Mouse (Mus musculus) thymus, adult 2 months (tissue): ENCODE data around the gene Ikzf3. TPM values are rescaled to one million over a fixed set of nuclear protein-coding genes. Genes with fewer than 3 reads are reported as not detected.

Source experiments
- DNase-seq: peaks from one replicate; pipeline ENCODE4 v3.0.0; 2021
- H3K27ac ChIP-seq: fragments of 200-500 bp; 2 replicates; pipeline ENCODE4 v1.5.1; 2012; ENCODE audit warnings: low read length, control low read depth; ENCODE audit not compliant: control insufficient read depth, insufficient read depth
- H3K27me3 ChIP-seq: fragments of 200-500 bp; 2 replicates; pipeline ENCODE4 v1.6.1; 2012; ENCODE audit warnings: mild to moderate bottlenecking, low read length, moderate library complexity, mixed read lengths; ENCODE audit not compliant: control insufficient read depth, insufficient read depth
- H3K36me3 ChIP-seq: fragments of 200-500 bp; 2 replicates; pipeline ENCODE4 v1.6.1; 2012; ENCODE audit warnings: mild to moderate bottlenecking, low read length, moderate library complexity; ENCODE audit not compliant: control insufficient read depth, insufficient read depth
- H3K4me1 ChIP-seq: fragments of 200-500 bp; replicated peaks from 2 replicates; pipeline ENCODE4 v1.6.1; 2012; ENCODE audit warnings: low read length; ENCODE audit not compliant: control insufficient read depth, insufficient read depth
- H3K4me3 ChIP-seq: fragments of 200-500 bp; 2 replicates; pipeline ENCODE4 v1.5.1; 2012; ENCODE audit warnings: mild to moderate bottlenecking, low read length, control low read depth, moderate library complexity; ENCODE audit not compliant: control insufficient read depth, insufficient read depth
- CTCF ChIP-seq: fragments of 200-500 bp; IDR thresholded peaks from 2 replicates; pipeline ENCODE4 v1.5.1; 2012; ENCODE audit warnings: mild to moderate bottlenecking, control low read depth, low read length, moderate library complexity, borderline replicate concordance; ENCODE audit not compliant: control insufficient read depth, poor library complexity, insufficient read depth; ENCODE audit errors: extremely low read depth
- POLR2A ChIP-seq: fragments of 200-500 bp; IDR thresholded peaks from 2 replicates; pipeline ENCODE4 v1.6.1; 2012; ENCODE audit warnings: mild to moderate bottlenecking, low read length, control low read depth, moderate library complexity; ENCODE audit not compliant: control insufficient read depth, poor library complexity, insufficient read depth; ENCODE audit errors: extremely low read depth
- WGBS: fragments of 180-500 bp; shearing (Covaris S2); methylation state at CpG from one replicate; pipeline ENCODE4 v1.1.7; 2018; 5-methylcytosine and 5-hydroxymethylcytosine counted together
- polyA plus RNA-seq: library from polyadenylated mRNA; depleted of rRNA; stranded (reverse); fragments of >200 nt; gene quantifications from 2 replicates; pipeline ENCODE4 v1.2.3, GENCODE M21; 2012

Gene Ikzf3
- polyA plus RNA-seq, 1 experiment: 143 TPM

DNA sequence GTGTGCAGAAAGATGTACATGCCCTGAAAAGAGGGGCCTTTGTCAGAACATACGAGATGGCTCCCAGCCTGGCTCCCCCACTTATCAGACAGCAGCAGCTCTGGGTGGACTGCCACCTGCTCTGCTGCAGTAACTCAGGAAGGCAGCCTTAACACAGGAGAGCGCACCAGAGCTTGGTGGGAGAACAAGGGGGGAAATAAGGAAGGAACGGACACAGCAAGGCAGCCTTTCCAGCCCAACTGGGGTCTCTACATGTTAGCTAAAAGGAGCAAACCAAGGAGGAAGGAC, 37.4 kb upstream of the Ikzf3 start:
- no peak overlapping the region for H3K4me3 ChIP-seq
- H3K4me1 ChIP-seq: peaks cover 16% of the 10 kb centered on the region
- H3K27ac ChIP-seq: no peak overlapping the region
- no peaks in the 10 kb centered on the region for H3K27me3 ChIP-seq
- 97% methylated on average over 3 of the region's 3 CpGs for whole genome bisulfite sequencing
- H3K36me3 ChIP-seq: peaks cover 17% of the 10 kb centered on the region
- no peak for DNase-seq
- TF ChIP-seq CTCF: no peak
- TF ChIP-seq POLR2A: no peak

DNA sequence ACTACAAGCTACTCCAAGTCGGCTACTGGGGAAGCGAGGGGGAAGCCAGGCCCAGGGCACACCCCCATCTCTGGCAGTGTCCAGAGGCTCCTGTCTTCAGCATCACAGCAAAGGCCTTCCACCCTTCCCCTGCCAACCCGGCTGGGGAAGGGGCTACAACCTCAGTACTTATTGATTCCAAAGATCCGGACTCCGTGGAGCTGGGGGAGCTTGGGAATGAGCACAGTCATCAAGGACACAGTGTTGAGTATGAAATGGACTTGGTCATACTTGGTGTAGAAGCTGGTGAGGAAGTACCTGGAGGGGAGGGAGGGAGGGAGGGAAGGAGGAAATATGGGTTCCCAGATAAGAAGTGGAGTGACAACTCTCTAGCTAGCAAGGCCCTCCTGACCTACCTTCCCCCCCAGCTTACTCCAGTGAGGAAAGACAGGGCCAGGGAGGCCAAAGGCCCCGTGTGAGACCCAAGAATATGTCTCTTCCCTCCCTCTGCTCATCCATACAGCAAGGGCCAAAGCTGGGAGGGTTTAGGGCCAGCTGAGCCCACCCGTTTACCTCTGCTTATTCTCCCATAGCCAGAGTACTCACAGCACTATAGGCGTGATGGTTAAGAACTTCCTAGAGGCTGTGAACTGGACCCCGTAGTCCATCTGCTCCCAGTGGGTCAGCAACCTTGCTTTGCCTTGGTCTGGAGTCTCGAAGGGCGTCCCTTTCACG, 36.9 kb upstream of the Ikzf3 start:
- peaks cover 14% of the 10 kb centered on the region for H3K4me1 ChIP-seq
- H3K4me3 ChIP-seq: no peak overlapping the region
- 83% methylated on average over 12 of the region's 12 CpGs for WGBS
- peaks cover 17% of the 10 kb centered on the region for H3K36me3 ChIP-seq
- DNase-seq: no peak
- no peak for TF ChIP-seq CTCF
- TF ChIP-seq POLR2A: no peak
- H3K27ac ChIP-seq: no peak overlapping the region
- H3K27me3 ChIP-seq: no peaks in the 10 kb centered on the region

DNA sequence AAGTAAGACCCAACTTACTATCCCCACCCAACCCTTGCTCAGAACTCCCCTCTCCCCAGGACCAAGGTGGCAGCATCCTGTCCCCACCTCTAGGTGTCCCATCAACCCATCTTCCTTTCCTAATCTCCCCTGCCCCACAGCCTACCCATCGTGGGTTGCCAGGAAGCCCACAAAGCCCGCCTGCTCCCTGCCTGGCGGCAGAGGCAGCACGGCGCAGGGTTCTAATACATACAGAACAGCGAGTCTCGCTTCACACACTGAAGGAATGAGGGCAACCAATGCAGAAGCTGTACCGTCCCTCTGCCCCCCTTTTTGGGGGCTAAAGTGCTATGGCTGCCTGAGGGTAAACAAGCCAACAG, 36.2 kb upstream of the Ikzf3 start:
- H3K27ac ChIP-seq: no peak overlapping the region
- H3K27me3 ChIP-seq: no peaks in the 10 kb centered on the region
- no peak for TF ChIP-seq CTCF
- no peak for TF ChIP-seq POLR2A
- no peak for DNase-seq
- H3K36me3 ChIP-seq: peaks cover 17% of the 10 kb centered on the region
- H3K4me3 ChIP-seq: no peak overlapping the region
- peaks cover 11% of the 10 kb centered on the region for H3K4me1 ChIP-seq
- 58% methylated on average over 8 of the region's 8 CpGs for WGBS

DNA sequence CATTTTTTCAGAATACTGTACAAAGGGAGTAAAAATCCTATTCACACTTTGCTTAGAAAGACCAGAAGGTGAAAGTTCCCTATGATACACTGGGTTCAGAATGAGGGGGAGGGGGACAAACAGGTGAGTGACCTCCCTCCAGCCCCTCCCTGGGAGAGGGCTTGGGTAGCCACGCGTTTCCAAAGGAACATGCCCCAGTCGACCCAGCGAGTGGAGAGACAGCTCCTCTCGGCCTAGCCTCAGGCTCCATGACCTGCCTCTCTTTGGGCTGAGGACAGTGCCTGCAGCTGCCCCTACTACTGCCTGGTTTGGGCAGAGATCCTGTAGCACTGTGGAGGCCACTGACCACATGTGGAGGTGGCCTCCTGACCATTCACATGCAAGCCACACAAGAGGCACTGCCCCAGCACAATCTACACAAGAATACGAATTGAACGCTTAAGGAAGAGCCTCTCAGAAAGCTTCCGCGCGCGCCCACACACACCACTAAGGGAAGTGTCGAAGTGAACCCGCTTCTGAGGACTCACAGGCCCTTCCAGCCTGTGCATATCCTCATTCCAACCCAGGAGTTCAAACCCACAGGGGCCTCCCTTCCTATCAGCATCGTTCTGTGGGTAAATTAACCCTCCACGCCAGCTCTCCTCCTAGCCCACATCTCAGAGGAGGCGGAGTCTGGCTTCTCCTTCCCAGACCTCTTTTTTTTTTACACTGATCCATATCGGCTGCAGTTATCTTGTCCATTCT, 35.6 kb upstream of the Ikzf3 start:
- no peak for TF ChIP-seq POLR2A
- TF ChIP-seq CTCF: no peak
- Histone ChIP-seq H3K4me3 (no peak overlapping the region), H3K27me3 (no peaks in the 10 kb centered on the region), H3K4me1 (peaks cover 9% of the 10 kb centered on the region), H3K27ac (no peak overlapping the region), H3K36me3 (peaks cover 17% of the 10 kb centered on the region)
- no peak for DNase-seq
- WGBS: 71% methylated on average over 17 of the region's 17 CpGs

DNA sequence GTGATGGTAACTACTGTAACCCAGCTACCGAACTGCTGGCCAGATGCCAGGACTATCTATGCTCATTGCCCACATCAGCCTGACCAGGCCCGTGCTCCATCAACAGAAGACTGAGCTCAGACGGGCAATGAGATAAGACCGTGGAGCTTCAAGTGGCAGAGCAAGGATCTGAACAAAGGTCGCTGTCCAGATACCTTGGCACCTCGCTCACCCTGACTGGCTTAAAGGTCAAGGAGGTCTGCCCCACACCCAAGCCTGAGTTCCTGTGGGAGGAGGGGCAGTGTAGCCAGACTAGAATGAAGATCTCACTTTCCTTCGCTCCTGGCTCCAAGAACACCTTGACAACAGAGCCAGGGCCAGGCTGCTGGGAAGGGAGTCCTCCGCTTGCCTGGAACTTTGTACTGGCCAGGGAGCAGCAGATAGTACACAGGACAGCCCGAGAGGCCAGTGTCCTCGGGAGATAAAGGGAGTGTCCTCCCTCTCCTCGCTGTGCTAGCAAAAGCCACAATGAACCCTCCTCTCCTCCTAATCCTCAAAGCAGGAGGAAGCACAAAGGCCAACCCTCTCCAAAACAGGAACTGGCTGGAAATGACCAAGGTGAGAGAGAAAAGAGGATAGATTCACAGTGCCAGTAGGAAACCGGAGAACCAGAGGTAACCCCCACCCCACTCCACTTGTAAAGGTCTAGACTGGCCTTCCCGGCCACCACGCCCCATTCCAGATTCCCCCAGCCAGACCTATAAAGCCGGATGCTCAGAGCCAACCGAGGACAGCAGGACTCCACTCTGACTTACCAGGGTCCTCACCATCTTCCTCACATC, 34.7 kb upstream of the Ikzf3 start:
- H3K27ac ChIP-seq: no peak overlapping the region
- H3K4me1 ChIP-seq: peaks cover 5% of the 10 kb centered on the region; the same call in 1 of the 2 replicates

DNA sequence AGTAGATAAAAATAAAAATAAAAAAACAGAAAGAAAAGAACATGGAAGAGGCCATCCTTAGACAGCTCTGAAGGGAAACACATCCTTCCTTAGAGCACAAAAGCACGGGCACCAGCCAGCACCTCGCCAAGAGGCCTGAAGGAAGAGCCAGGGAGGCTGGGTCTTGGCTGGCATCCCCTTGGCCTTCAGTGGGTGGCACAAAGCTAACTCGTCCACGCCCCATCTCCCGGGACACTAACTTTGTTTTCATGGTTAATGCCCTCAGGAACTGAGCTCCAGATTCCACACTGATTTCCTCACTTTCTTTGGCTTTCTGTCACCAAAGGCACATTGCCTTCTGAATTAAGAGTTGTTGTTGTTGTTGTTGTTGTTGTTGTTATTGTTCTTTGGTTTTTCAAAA, 31.9 kb upstream of the Ikzf3 start:
- WGBS: 92% methylated on average over 5 of the region's 5 CpGs
- no peak overlapping the region for H3K27ac ChIP-seq
- H3K4me1 ChIP-seq: 0 out of 2 replicates have a peak, but pooled peaks cover 2% of the 10 kb centered on the region
- DNase-seq: no peak
- no peaks in the 10 kb centered on the region for H3K27me3 ChIP-seq
- H3K36me3 ChIP-seq: peaks cover 13% of the 10 kb centered on the region
- no peak overlapping the region for H3K4me3 ChIP-seq
- TF ChIP-seq POLR2A (no peak), CTCF (no peak)

More for the DNA sequence above, 34.7 kb upstream of the Ikzf3 start:
- no peak overlapping the region for H3K4me3 ChIP-seq
- peaks cover 17% of the 10 kb centered on the region for H3K36me3 ChIP-seq
- H3K27me3 ChIP-seq: no peaks in the 10 kb centered on the region
- WGBS: 87% methylated on average over 16 of the region's 16 CpGs
- no peak for DNase-seq
- TF ChIP-seq POLR2A: no peak
- TF ChIP-seq CTCF: no peak
